Mouse (Mus musculus) bone marrow, adult 2 months (tissue): Measurements from ENCODE around the gene Olfr193.
"Not testable (repeated sequence)": the region's sequence is repeated elsewhere in the genome, so short reads cannot be mapped to it uniquely, and the experiment has no call there.

Experiments used
- CTCF ChIP-seq: fragments of 200-500 bp; IDR thresholded peaks from 2 replicates; pipeline ENCODE4 v1.5.1; 2011; ENCODE audit warnings: low read length, control low read depth; ENCODE audit not compliant: control insufficient read depth, insufficient read depth
- POLR2A ChIP-seq: fragments of 200-500 bp; IDR thresholded peaks from 2 replicates; pipeline ENCODE4 v1.6.1; 2011; ENCODE audit warnings: low read depth, mild to moderate bottlenecking, control low read depth, low read length, borderline replicate concordance; ENCODE audit not compliant: control insufficient read depth

DNA sequence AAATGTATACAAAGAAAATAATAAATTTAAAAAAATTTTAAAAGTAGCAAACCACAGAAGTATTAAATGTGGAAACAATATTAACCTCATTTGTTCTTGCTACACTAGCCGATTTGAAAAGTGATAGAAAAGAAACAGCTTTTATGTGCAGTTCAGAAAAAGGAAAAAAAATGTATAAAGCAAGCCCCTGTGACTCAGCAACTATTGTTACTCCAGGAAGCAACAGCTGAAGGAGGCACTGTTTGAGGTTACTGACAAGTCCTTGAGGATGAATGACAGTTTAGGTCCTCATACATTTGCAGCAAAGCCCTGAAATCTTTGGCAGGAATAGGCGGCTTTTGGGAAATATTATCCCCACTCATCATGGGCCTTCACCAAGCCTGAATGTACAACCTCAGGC is 30.6 kb downstream of the Olfr193 start:
- TF ChIP-seq CTCF, POLR2A: not testable (repeated sequence)
